Mouse (Mus musculus): ENCODE results near the gene Cwc15. TPM values are rescaled to one million over a fixed set of nuclear protein-coding genes. Genes with fewer than 3 reads are reported as not detected.

Gene Cwc15
- total RNA-seq, 1 experiment from 2014 or later, result 320 TPM

GRCm38 (mm10) chr9:14544034-14544757 lies 43.8 kb downstream of the Cwc15 start:
- ATAC-seq (replicated peaks; ENCODE audit: insufficient number of reproducible peaks, low FRiP score, low TSS enrichment, poor library complexity, severe bottlenecking), result no peak

GRCm38 (mm10) chr9:14547584-14548365 lies 47.4 kb downstream of the Cwc15 start:
- ATAC-seq (replicated peaks; ENCODE audit: insufficient number of reproducible peaks, low FRiP score, low TSS enrichment, poor library complexity, severe bottlenecking), result no peak

GRCm38 (mm10) chr9:14548366-14548761 lies 47.9 kb downstream of the Cwc15 start:
- ATAC-seq (replicated peaks; ENCODE audit: insufficient number of reproducible peaks, low FRiP score, low TSS enrichment, poor library complexity, severe bottlenecking), result no peak

- no peak for ATAC-seq (replicated peaks; ENCODE audit: insufficient number of reproducible peaks, low FRiP score, low TSS enrichment, poor library complexity, severe bottlenecking)
Observed at GRCm38 (mm10) chr9:14558332-14558731, 57.9 kb downstream of the Cwc15 start.

- ATAC-seq (replicated peaks; ENCODE audit: insufficient number of reproducible peaks, low FRiP score, low TSS enrichment, poor library complexity, severe bottlenecking), result no peak
Observed at GRCm38 (mm10) chr9:14559430-14559829, 59.0 kb downstream of the Cwc15 start.

GRCm38 (mm10) chr9:14559996-14560395 lies 59.6 kb downstream of the Cwc15 start:
- no peak for ATAC-seq (replicated peaks; ENCODE audit: insufficient number of reproducible peaks, low FRiP score, low TSS enrichment, poor library complexity, severe bottlenecking)

Other genes starting within 250 kb of the Cwc15 start
- 24.4 to 44.6 TPM (median 27.5 TPM) in 3 replicates for gene Sesn3, start 225.6 kb upstream of the Cwc15 start, total RNA-seq (2017)
- 9.1 to 14.7 TPM (median 11.1 TPM) in 3 replicates for gene Endod1, start 119.1 kb upstream of the Cwc15 start, total RNA-seq (2017)
- 0.68 to 1.7 TPM (median 0.85 TPM) in 3 replicates for gene Kdm4d, start 135 bp upstream of the Cwc15 start, total RNA-seq (2017)
- not detected in 3 replicates for gene Amotl1, start 144.4 kb downstream of the Cwc15 start, total RNA-seq (2017)
- gene Piwil4, start 240.1 kb downstream of the Cwc15 start, total RNA-seq (2017), result not detected in 3 replicates

All from monocyte, adult 5-6 weeks (primary cell).